Mouse (Mus musculus) CH12.LX (cell line): ENCODE measurements around the gene Ptprd. TPM values are rescaled to one million over a fixed set of nuclear protein-coding genes. Genes with fewer than 3 reads are reported as not detected.

ENCODE experiments used
- DNase-seq: peaks from one replicate; pipeline ENCODE4 v3.0.0-alpha.2; 2013; ENCODE audit errors: extremely low read depth
- H3K27ac ChIP-seq: 2 replicates; pipeline ENCODE4 v1.5.1; 2012; ENCODE audit warnings: low read depth, mild to moderate bottlenecking, control low read depth, moderate library complexity; ENCODE audit not compliant: insufficient read depth
- H3K27me3 ChIP-seq: replicated peaks from 2 replicates; pipeline ENCODE3; 2012; ENCODE audit warnings: inconsistent platforms
- H3K36me3 ChIP-seq, 2 experiments: replicated peaks in 1 of 2; 2 replicates each; pipeline versions ENCODE3 to v1.6.1; 2012; ENCODE audit warnings: inconsistent platforms in 1 of 2, low read length in 1 of 2, mild to moderate bottlenecking in 1 of 2, mixed read lengths in 1 of 2, moderate library complexity in 1 of 2; ENCODE audit not compliant: control insufficient read depth in 1 of 2, insufficient read depth in 1 of 2
- H3K4me1 ChIP-seq, 2 experiments: 2 replicates each; pipeline ENCODE4 v1.6.1; 2012; ENCODE audit warnings: inconsistent platforms in 1 of 2, moderate library complexity in 1 of 2; ENCODE audit not compliant: insufficient read depth in 2 of 2, control insufficient read depth in 1 of 2
- H3K4me2 ChIP-seq: 2 replicates; pipeline ENCODE4 v1.6.1; 2012; ENCODE audit warnings: low read depth, mild to moderate bottlenecking, control low read depth; ENCODE audit not compliant: poor library complexity, insufficient read depth, severe bottlenecking
- H3K4me3 ChIP-seq, 3 experiments: fragments of 150-350 bp in 1 of 3; sonication (generic) in 1 of 3; replicated peaks in 1 of 3; 2 replicates each; pipeline versions ENCODE3 to v1.5.1; 2011 to 2012; ENCODE audit warnings: low read depth in 2 of 3, low read length in 2 of 3, mild to moderate bottlenecking in 2 of 3, moderate library complexity in 2 of 3, control low read depth in 1 of 3, improper control_type of control experiment in 1 of 3, inconsistent platforms in 1 of 3, mixed read lengths in 1 of 3; ENCODE audit not compliant: poor library complexity in 1 of 3
- H3K79me2 ChIP-seq: replicated peaks from 2 replicates; pipeline ENCODE4 v1.6.1; 2012; ENCODE audit warnings: mild to moderate bottlenecking, moderate library complexity; ENCODE audit not compliant: control insufficient read depth, poor library complexity, insufficient read depth, severe bottlenecking; ENCODE audit errors: extremely low read depth
- H3K9ac ChIP-seq: 2 replicates; pipeline ENCODE4 v1.6.1; 2012; ENCODE audit warnings: low read depth, mild to moderate bottlenecking, control low read depth, moderate library complexity; ENCODE audit not compliant: insufficient read depth
- H3K9me3 ChIP-seq: replicated peaks from 2 replicates; pipeline ENCODE3; 2012; ENCODE audit warnings: low read length, inconsistent platforms, mixed read lengths
- CHD1 ChIP-seq: IDR thresholded peaks from 2 replicates; pipeline ENCODE4 v1.6.1; 2012; ENCODE audit warnings: low read depth, low read length, improper control_type of control experiment, inconsistent platforms
- E2F4 ChIP-seq: IDR thresholded peaks from 2 replicates; pipeline ENCODE4 v1.6.1; 2011; ENCODE audit warnings: low read depth, low read length, improper control_type of control experiment; ENCODE audit not compliant: insufficient replicate concordance
- ELF1 ChIP-seq: IDR thresholded peaks from 2 replicates; pipeline ENCODE4 v1.6.1; 2014; ENCODE audit warnings: low read depth, mild to moderate bottlenecking, inconsistent platforms, low read length, improper control_type of control experiment
- ETS1 ChIP-seq: conservative IDR thresholded peaks from 2 replicates; pipeline ENCODE4 v1.6.1; 2012; ENCODE audit warnings: low read depth, mild to moderate bottlenecking, inconsistent platforms, low read length, improper control_type of control experiment, moderate library complexity
- IRF4 ChIP-seq: IDR thresholded peaks from 2 replicates; pipeline ENCODE4 v1.6.1; 2014; ENCODE audit warnings: low read depth, mild to moderate bottlenecking, inconsistent platforms, low read length, improper control_type of control experiment
- JUND ChIP-seq: conservative IDR thresholded peaks from 2 replicates; pipeline ENCODE4 v1.6.1; 2011; ENCODE audit warnings: low read depth, low read length, improper control_type of control experiment
- KAT2A ChIP-seq: IDR thresholded peaks from 2 replicates; pipeline ENCODE4 v1.6.1; 2012; ENCODE audit warnings: low read length, improper control_type of control experiment, inconsistent platforms; ENCODE audit not compliant: insufficient replicate concordance
- MAFK ChIP-seq: IDR thresholded peaks from 2 replicates; pipeline ENCODE4 v1.6.1; 2011; ENCODE audit warnings: low read length, improper control_type of control experiment; ENCODE audit not compliant: insufficient replicate concordance
- MAX ChIP-seq: IDR thresholded peaks from 2 replicates; pipeline ENCODE4 v1.6.1; 2011; ENCODE audit warnings: low read length, improper control_type of control experiment
- MAZ ChIP-seq: IDR thresholded peaks from 2 replicates; pipeline ENCODE4 v1.6.1; 2012; ENCODE audit warnings: low read depth, mild to moderate bottlenecking, inconsistent platforms, low read length, improper control_type of control experiment, moderate library complexity
- MEF2A ChIP-seq: IDR thresholded peaks from 2 replicates; pipeline ENCODE4 v1.6.1; 2014; ENCODE audit warnings: low read depth, mild to moderate bottlenecking, inconsistent platforms, low read length, improper control_type of control experiment, borderline replicate concordance
- MYC ChIP-seq: IDR thresholded peaks from 2 replicates; pipeline ENCODE4 v1.6.1; 2011; ENCODE audit warnings: low read depth, mild to moderate bottlenecking, improper control_type of control experiment, low read length
- NELFE ChIP-seq: IDR thresholded peaks from 2 replicates; pipeline ENCODE4 v1.6.1; 2011; ENCODE audit warnings: low read depth, low read length, improper control_type of control experiment
- PAX5 ChIP-seq: IDR thresholded peaks from 2 replicates; pipeline ENCODE4 v1.6.1; 2012; ENCODE audit warnings: low read length, inconsistent platforms, mixed read lengths
- POLR2A ChIP-seq: IDR thresholded peaks from 2 replicates; pipeline ENCODE4 v1.6.1; 2011; ENCODE audit warnings: low read depth, mild to moderate bottlenecking, improper control_type of control experiment, low read length
- RAD21 ChIP-seq: IDR thresholded peaks from 2 replicates; pipeline ENCODE4 v1.6.1; 2011; ENCODE audit warnings: low read depth, mild to moderate bottlenecking, low read length, improper control_type of control experiment, moderate library complexity
- RCOR1 ChIP-seq: conservative IDR thresholded peaks from 2 replicates; pipeline ENCODE4 v1.6.1; 2012; ENCODE audit warnings: low read depth, mild to moderate bottlenecking, inconsistent platforms, low read length, improper control_type of control experiment
- SMC3 ChIP-seq: IDR thresholded peaks from 2 replicates; pipeline ENCODE4 v1.6.1; 2011; ENCODE audit warnings: low read depth, low read length, improper control_type of control experiment
- TCF12 ChIP-seq: IDR thresholded peaks from 2 replicates; pipeline ENCODE4 v1.6.1; 2014; ENCODE audit warnings: low read depth, mild to moderate bottlenecking, inconsistent platforms, low read length, improper control_type of control experiment
- USF1 ChIP-seq: IDR thresholded peaks from 2 replicates; pipeline ENCODE4 v1.6.1; 2014; ENCODE audit warnings: low read depth, mild to moderate bottlenecking, inconsistent platforms, low read length, improper control_type of control experiment
- USF2 ChIP-seq: conservative IDR thresholded peaks from 2 replicates; pipeline ENCODE4 v1.6.1; 2011; ENCODE audit warnings: low read depth, low read length, improper control_type of control experiment
- ZC3H11A ChIP-seq: IDR thresholded peaks from 2 replicates; pipeline ENCODE4 v1.6.1; 2012; ENCODE audit warnings: low read depth, mild to moderate bottlenecking, inconsistent platforms, low read length, improper control_type of control experiment
- ZKSCAN1 ChIP-seq: IDR thresholded peaks from 2 replicates; pipeline ENCODE4 v1.6.1; 2012; ENCODE audit warnings: low read depth, inconsistent platforms, low read length, improper control_type of control experiment, borderline replicate concordance
- ZMIZ1 ChIP-seq: IDR thresholded peaks from 2 replicates; pipeline ENCODE4 v1.6.1; 2012; ENCODE audit warnings: low read depth, mild to moderate bottlenecking, inconsistent platforms, low read length, improper control_type of control experiment
- dilution Hi-C: fragments of 300-500 bp; cut with MboI; formaldehyde crosslinking; loops from 2 replicates; pipeline ENCODE4 v1.14.3; 2020; ENCODE audit warnings: low sequenced_read_pairs; ENCODE audit not compliant: extremely low pct_unique_long_range_greater_than_20kb, extremely low pct_ligation_motif_present
- in situ Hi-C: fragments of 300-500 bp; cut with MboI; formaldehyde crosslinking; loops from 3 replicates; pipeline ENCODE4 v1.14.3; 2019; ENCODE audit warnings: low sequenced_read_pairs, low pct_ligation_motif_present, low pct_unique_long_range_greater_than_20kb, mixed read lengths
- polyA plus RNA-seq: library from polyadenylated mRNA; unstranded; fragments of >175 nt; gene quantifications from 2 replicates; pipeline ENCODE4 v1.2.1, GENCODE M21; 2012; ENCODE audit warnings: low read depth; ENCODE audit not compliant: insufficient read length
- total RNA-seq, 2 experiments: library from RNA; depleted of rRNA; stranded (reverse); fragments of 300-350 nt in 1 of 2; fragments of >200 nt in 1 of 2; gene quantifications; 2 replicates each; pipeline ENCODE4 v1.2.3; 2012 to 2014

Gene Ptprd
- total and polyA plus RNA-seq, 3 experiments = not detected

GRCm38 (mm10) chr4:76424324-76425229, 1787.2 kb downstream of the Ptprd start:
- no peaks in the 10 kb centered on the region for H3K27me3 ChIP-seq
- H3K36me3 ChIP-seq = no peaks in the 10 kb centered on the region
- no peak overlapping the region for H3K27ac ChIP-seq
- no peak for DNase-seq
- no peaks in the 10 kb centered on the region for H3K4me1 ChIP-seq
- no peaks in the 10 kb centered on the region for H3K79me2 ChIP-seq
- H3K4me3 ChIP-seq = no peak overlapping the region
- no peak overlapping the region for H3K9ac ChIP-seq
- TF ChIP-seq ZC3H11A (no peak), SMC3 (no peak), MAFK (no peak), CHD1 (no peak), TCF12 (no peak), ZKSCAN1 (no peak), POLR2A (no peak), JUND (no peak), NELFE (no peak), ELF1 (no peak), MYC (no peak), ZMIZ1 (no peak)
- TF ChIP-seq, all 38 proteins: peak for 0
- Histone ChIP-seq H3K9me3 (peaks cover 38% of the 10 kb centered on the region), H3K4me2 (no peak overlapping the region)
- dilution Hi-C loops (no loop called here), in situ Hi-C loops (no loop called here)

GRCm38 (mm10) chr4:76422113-76422512, 1789.6 kb downstream of the Ptprd start:
- DNase-seq = no peak
- TF ChIP-seq ZKSCAN1 (no peak), MAFK (no peak), RAD21 (no peak), IRF4 (no peak), MYC (no peak), USF1 (no peak), MEF2A (no peak), ETS1 (no peak), ELF1 (no peak), KAT2A (no peak), USF2 (no peak), ZMIZ1 (no peak), NELFE (no peak), E2F4 (no peak), RCOR1 (no peak), PAX5 (no peak), TCF12 (no peak), MAZ (no peak), JUND (no peak), MAX (no peak)

More at GRCm38 (mm10) chr4:76422113-76422512, 1789.6 kb downstream of the Ptprd start:
- Histone ChIP-seq H3K9me3 (peaks cover 39% of the 10 kb centered on the region), H3K4me2 (no peak overlapping the region), H3K36me3 (no peaks in the 10 kb centered on the region), H3K4me1 (no peaks in the 10 kb centered on the region), H3K4me3 (no peak overlapping the region), H3K27ac (no peak overlapping the region), H3K79me2 (no peaks in the 10 kb centered on the region), H3K27me3 (no peaks in the 10 kb centered on the region), H3K9ac (no peak overlapping the region)
- dilution Hi-C loops = no loop called here
- in situ Hi-C loops = no loop called here
